Mouse (Mus musculus) heart, embryonic 11.5 days (tissue): ENCODE data around the gene Medag. TPM values are rescaled to one million over a fixed set of nuclear protein-coding genes. Genes with fewer than 3 reads are reported as not detected.

Experiments used
- ATAC-seq: fragments of 200-750 bp; cut with Nextera tagmentation; replicated peaks from 2 replicates; pipeline ENCODE4 v1.8.0; 2017; ENCODE audit warnings: moderate library complexity; ENCODE audit not compliant: insufficient number of reproducible peaks, low FRiP score, low TSS enrichment
- H3K27ac ChIP-seq: fragments of 300-500 bp; sonication (generic); 2 replicates; pipeline ENCODE4 v1.5.1; 2014; ENCODE audit warnings: mild to moderate bottlenecking, low read depth, low read length
- H3K27me3 ChIP-seq: fragments of 300-500 bp; sonication (generic); 2 replicates; pipeline ENCODE4 v1.6.1; 2014; ENCODE audit warnings: mild to moderate bottlenecking, low read length, mixed read lengths; ENCODE audit not compliant: control insufficient read depth, insufficient read depth
- H3K36me3 ChIP-seq: fragments of 300-500 bp; sonication (generic); 2 replicates; pipeline ENCODE4 v1.6.1; 2014; ENCODE audit warnings: mild to moderate bottlenecking, low read length, moderate library complexity, mixed read lengths; ENCODE audit not compliant: control insufficient read depth, insufficient read depth
- H3K4me1 ChIP-seq: fragments of 300-500 bp; sonication (generic); 2 replicates; pipeline ENCODE4 v1.6.1; 2014; ENCODE audit warnings: low read length; ENCODE audit not compliant: control insufficient read depth, insufficient read depth
- H3K4me2 ChIP-seq: fragments of 300-500 bp; sonication (generic); 2 replicates; pipeline ENCODE4 v1.6.1; 2014; ENCODE audit warnings: mild to moderate bottlenecking, moderate library complexity
- H3K4me3 ChIP-seq: fragments of 300-500 bp; sonication (generic); 2 replicates; pipeline ENCODE4 v1.5.1; 2014; ENCODE audit warnings: low read depth, low read length
- H3K9ac ChIP-seq: fragments of 300-500 bp; sonication (generic); 2 replicates; pipeline ENCODE4 v1.6.1; 2014; ENCODE audit warnings: mild to moderate bottlenecking, low read depth, low read length, moderate library complexity
- H3K9me3 ChIP-seq: fragments of 300-500 bp; sonication (generic); replicated peaks from 2 replicates; pipeline ENCODE4 v1.6.1; 2016; ENCODE audit warnings: low read length; ENCODE audit not compliant: control insufficient read depth
- WGBS: fragments of 180-500 bp; shearing (Covaris S2); extraction: QIAGEN DNeasy Blood & Tissue Kit; methylation state at CpG from one replicate; pipeline ENCODE4 v1.1.7; 2014; ENCODE audit not compliant: insufficient replicate concordance; 5-methylcytosine and 5-hydroxymethylcytosine counted together
- polyA plus RNA-seq: library from polyadenylated mRNA; unstranded; fragments of >200 nt; fragmentation: Nextera tagmentation; extraction: Ambion mirVana; gene quantifications from 2 replicates; pipeline ENCODE4 v1.2.1, GENCODE M21; 2014

Medag gene
- polyA plus RNA-seq, 1 experiment from 2014 or later: 0.96 TPM

- Histone ChIP-seq H3K36me3 (no peaks in the 10 kb centered on the region), H3K4me3 (no peak overlapping the region), H3K4me2 (no peak overlapping the region), H3K9ac (no peak overlapping the region), H3K27me3 (no peaks in the 10 kb centered on the region), H3K27ac (no peak overlapping the region), H3K4me1 (peaks cover 37% of the 10 kb centered on the region), H3K9me3 (no peaks in the 10 kb centered on the region)
- 88% methylated on average over 16 of the region's 16 CpGs for WGBS
- ATAC-seq: no peak
Measured at GRCm38 (mm10) chr5:149379131-149379784, 32.3 kb upstream of the Medag start.

DNA sequence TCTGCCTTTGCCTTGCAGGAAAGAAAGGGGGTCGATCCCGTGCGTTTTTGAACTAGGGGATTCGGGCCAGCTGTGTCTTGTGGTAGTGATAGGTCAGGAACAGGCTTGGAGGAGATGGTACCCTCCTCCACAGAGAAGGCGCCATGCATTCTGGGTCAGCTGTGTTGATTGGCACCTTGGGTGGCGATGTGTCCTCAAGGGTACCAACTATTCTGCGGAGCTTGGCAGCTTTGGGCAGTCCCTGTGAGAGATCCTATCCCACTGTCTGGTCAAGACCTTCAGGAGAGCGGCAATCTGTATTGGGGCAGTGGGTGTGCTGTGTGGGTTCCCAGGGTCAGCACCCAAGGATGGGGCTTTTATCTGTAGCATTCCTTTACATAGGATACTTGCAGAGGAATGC, 31.7 kb upstream of the Medag start:
- Histone ChIP-seq H3K9me3 (no peaks in the 10 kb centered on the region), H3K4me3 (no peak overlapping the region), H3K4me2 (no peak overlapping the region), H3K36me3 (no peaks in the 10 kb centered on the region), H3K27me3 (no peaks in the 10 kb centered on the region), H3K27ac (no peak overlapping the region), H3K4me1 (peaks cover 31% of the 10 kb centered on the region; the same call in 1 of the 2 replicates), H3K9ac (no peak overlapping the region)
- ATAC-seq: no peak
- 81% methylated on average over 8 of the region's 8 CpGs for WGBS

DNA sequence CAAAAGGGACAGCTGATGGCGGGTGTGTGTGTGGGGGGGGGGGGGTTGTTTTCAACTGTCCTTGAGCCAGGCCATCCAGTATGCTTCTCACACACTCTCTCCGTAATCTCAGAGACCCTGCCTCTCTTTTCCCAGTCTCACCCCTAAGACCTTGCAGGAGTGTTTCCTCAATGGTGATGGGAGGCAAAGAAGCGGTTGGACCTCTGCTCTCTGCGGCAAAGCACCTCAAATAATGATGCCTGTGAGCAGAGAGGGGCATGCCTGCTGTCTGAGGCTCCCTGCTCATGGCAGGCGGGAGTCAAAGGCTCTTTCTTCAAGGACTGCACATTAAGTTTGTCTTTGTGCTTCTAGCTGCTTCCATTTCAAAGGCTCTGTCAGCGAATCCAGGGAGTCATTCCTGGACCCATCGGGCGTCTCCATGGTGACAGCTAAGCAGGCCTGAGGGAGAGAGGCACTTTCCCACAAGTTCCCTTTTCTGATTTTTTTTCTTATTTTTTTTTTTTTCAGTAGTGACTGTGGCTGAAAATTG, 31.1 kb upstream of the Medag start:
- Histone ChIP-seq H3K27ac (no peak overlapping the region), H3K9ac (no peak overlapping the region)
- WGBS: 59% methylated on average over 8 of the region's 8 CpGs

DNA sequence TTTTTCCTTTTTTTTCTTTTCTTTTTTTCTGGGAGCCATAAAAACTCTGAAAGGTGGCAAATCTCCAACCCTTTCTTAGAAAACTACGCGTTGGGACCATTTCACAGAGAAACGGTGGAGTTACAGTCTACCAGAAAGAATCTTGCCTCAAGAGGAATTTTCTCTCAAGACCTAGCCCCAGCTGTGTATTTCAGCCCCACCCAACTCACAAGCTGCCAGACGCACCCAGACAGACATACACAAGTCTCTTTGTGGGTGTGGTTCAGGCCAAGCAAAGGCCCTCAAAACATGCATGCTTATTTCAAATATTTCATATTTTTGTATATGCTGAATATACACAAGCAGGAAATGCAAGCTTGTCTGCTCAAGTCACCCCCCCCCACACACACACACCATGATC, 29.6 kb upstream of the Medag start:
- no peak overlapping the region for H3K9ac ChIP-seq
- 76% methylated on average over 4 of the region's 4 CpGs for WGBS

More for the DNA sequence above, 31.1 kb upstream of the Medag start:
- H3K4me3 ChIP-seq: no peak overlapping the region
- no peak for ATAC-seq
- H3K4me1 ChIP-seq: peaks cover 25% of the 10 kb centered on the region; the same call in 1 of the 2 replicates
- no peaks in the 10 kb centered on the region for H3K27me3 ChIP-seq
- no peaks in the 10 kb centered on the region for H3K36me3 ChIP-seq
- H3K9me3 ChIP-seq: no peaks in the 10 kb centered on the region
- no peak overlapping the region for H3K4me2 ChIP-seq

DNA sequence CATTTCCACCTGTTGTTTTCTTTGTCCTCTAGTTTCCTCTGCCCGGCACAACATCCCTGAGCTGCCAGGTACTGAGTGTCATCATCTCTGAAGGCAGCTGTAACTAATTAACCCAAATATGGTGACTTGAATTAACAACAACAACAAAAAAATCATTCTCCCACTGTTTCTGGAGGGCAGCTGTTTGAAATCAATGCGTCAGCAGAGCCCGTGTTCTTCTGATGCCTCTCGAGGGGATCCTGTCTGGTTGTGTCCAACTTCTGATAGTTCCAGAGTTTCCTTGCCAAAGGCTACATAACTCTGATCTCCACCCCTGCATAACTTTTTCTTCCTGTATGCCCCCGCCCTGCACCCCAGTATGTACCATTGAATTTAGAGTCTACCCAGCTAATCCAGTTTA, 28.9 kb upstream of the Medag start:
- H3K9ac ChIP-seq: no peak overlapping the region
- peaks cover 9% of the 10 kb centered on the region; the same call in 1 of the 2 replicates for H3K4me1 ChIP-seq
- WGBS: 70% methylated on average over 5 of the region's 5 CpGs
- H3K27ac ChIP-seq: no peak overlapping the region
- no peaks in the 10 kb centered on the region for H3K9me3 ChIP-seq
- H3K27me3 ChIP-seq: no peaks in the 10 kb centered on the region
- H3K36me3 ChIP-seq: no peaks in the 10 kb centered on the region
- ATAC-seq: no peak
- H3K4me2 ChIP-seq: no peak overlapping the region
- H3K4me3 ChIP-seq: no peak overlapping the region

More for the DNA sequence above, 29.6 kb upstream of the Medag start:
- Histone ChIP-seq H3K4me1 (peaks cover 15% of the 10 kb centered on the region; the same call in 1 of the 2 replicates), H3K27ac (no peak overlapping the region), H3K9me3 (no peaks in the 10 kb centered on the region), H3K27me3 (no peaks in the 10 kb centered on the region), H3K4me3 (no peak overlapping the region), H3K36me3 (no peaks in the 10 kb centered on the region), H3K4me2 (no peak overlapping the region)
- no peak for ATAC-seq

- 86% methylated on average over 7 of the region's 7 CpGs for WGBS
- no peak overlapping the region for H3K4me3 ChIP-seq
- no peak for ATAC-seq
- H3K4me1 ChIP-seq: peaks cover 5% of the 10 kb centered on the region
- H3K4me2 ChIP-seq: no peak overlapping the region
- H3K27me3 ChIP-seq: no peaks in the 10 kb centered on the region
- H3K9me3 ChIP-seq: no peaks in the 10 kb centered on the region
- no peak overlapping the region for H3K9ac ChIP-seq
- no peak overlapping the region for H3K27ac ChIP-seq
- H3K36me3 ChIP-seq: no peaks in the 10 kb centered on the region
Measured at GRCm38 (mm10) chr5:149385228-149385961, 26.2 kb upstream of the Medag start.

GRCm38 (mm10) chr5:149386294-149386850, 25.2 kb upstream of the Medag start:
- Histone ChIP-seq H3K4me2 (no peak overlapping the region), H3K9ac (no peak overlapping the region), H3K4me3 (no peak overlapping the region), H3K36me3 (no peaks in the 10 kb centered on the region), H3K27me3 (no peaks in the 10 kb centered on the region), H3K27ac (no peak overlapping the region), H3K4me1 (peaks cover 9% of the 10 kb centered on the region), H3K9me3 (no peaks in the 10 kb centered on the region)
- no peak for ATAC-seq
- WGBS: 74% methylated on average over 5 of the region's 5 CpGs

GRCm38 (mm10) chr5:149388947-149389346, 22.6 kb upstream of the Medag start:
- ATAC-seq: no peak
- no peak overlapping the region for H3K27ac ChIP-seq
- WGBS: 58% methylated on average over 5 of the region's 5 CpGs

More at GRCm38 (mm10) chr5:149388947-149389346, 22.6 kb upstream of the Medag start:
- no peak overlapping the region for H3K9ac ChIP-seq
- H3K9me3 ChIP-seq: no peaks in the 10 kb centered on the region
- H3K27me3 ChIP-seq: no peaks in the 10 kb centered on the region
- H3K4me2 ChIP-seq: no peak overlapping the region
- no peak overlapping the region for H3K4me3 ChIP-seq
- peaks cover 21% of the 10 kb centered on the region for H3K4me1 ChIP-seq
- no peaks in the 10 kb centered on the region for H3K36me3 ChIP-seq
